Mouse (Mus musculus): ENCODE data around the gene Sulf2.

The Sulf2 gene

DNA sequence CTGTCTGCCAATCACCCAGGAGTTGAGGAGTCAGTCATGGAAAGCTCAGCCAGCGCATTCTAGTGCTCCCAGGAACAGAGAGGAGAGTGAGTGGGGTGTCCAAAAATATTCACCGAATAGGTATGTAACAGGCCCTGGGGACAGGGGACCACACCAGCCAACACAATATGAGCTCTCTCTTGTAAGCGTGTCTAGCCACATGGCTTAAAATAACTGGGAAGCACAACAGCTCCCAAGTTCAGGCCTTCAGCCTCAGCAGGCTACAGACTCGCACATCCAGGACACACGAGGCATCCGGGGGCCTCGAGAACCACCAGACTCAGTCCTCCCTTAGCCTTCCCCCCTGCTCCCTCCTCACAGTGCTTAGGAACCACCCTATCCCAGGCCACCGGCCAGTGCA lies 6.0 kb downstream of the Sulf2 start:
- no peak for DNase-seq (ENCODE audit: low read depth)

- no peak for DNase-seq (ENCODE audit: low read depth)
These were observed 6.7 kb downstream of the Sulf2 start for GRCm38 (mm10) chr2:166148672-166149332.

- DNase-seq (ENCODE audit: low read depth) = no peak
These were observed 7.4 kb downstream of the Sulf2 start for GRCm38 (mm10) chr2:166147930-166148651.

DNA sequence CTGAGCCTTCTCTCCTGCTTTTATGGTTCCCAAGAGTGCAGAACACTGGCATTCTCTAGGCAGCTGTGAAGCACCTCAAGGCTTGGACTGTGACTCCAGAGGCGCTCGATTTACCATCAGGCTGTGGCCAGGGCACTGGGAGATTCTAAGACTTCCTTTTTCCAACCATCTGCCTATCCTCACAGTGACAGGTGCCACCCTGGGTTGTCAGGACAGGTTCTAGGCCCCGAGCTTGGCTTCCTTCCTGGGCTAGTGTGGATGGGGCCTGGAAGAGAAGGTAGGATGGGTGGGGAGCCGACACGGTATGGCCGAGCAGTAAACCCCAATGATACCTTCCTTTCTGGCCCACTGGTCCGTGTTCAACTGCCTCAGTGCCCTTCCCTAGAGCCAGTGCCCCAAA lies 9.0 kb downstream of the Sulf2 start:
- no peak for DNase-seq (ENCODE audit: low read depth)

- no peak for DNase-seq (ENCODE audit: low read depth)
These were observed 10.4 kb downstream of the Sulf2 start for GRCm38 (mm10) chr2:166145031-166145430.

GRCm38 (mm10) chr2:166143871-166144270 lies 11.6 kb downstream of the Sulf2 start:
- DNase-seq (ENCODE audit: low read depth) = peak; percentile 18

DNA sequence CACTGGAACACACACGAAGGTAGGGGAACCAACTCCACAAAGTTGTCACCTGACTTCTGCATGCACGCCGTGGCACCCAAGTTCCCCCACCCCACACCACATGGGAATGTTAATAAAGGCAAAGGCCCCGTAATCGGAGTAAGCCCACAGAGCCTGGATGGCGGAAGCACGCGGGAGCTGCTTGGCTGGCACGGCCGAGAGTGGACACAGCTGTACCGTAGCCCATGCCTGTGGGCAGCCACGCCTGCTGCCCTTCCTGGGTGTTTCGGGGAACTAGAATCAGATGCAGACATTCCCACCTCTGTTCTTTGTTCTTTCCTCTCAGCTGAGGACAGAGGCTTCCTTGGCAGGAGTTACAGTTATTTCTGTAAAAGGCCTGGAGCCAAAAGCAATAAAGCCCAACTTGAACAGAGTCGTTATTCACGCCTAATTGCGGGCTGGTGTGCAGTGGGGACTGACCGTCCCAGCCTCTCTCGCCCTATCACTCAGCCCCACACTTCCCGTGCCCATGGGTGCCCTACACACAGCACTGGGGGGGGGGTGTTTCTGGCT lies 12.8 kb downstream of the Sulf2 start:
- DNase-seq (ENCODE audit: low read depth) = no peak

DNA sequence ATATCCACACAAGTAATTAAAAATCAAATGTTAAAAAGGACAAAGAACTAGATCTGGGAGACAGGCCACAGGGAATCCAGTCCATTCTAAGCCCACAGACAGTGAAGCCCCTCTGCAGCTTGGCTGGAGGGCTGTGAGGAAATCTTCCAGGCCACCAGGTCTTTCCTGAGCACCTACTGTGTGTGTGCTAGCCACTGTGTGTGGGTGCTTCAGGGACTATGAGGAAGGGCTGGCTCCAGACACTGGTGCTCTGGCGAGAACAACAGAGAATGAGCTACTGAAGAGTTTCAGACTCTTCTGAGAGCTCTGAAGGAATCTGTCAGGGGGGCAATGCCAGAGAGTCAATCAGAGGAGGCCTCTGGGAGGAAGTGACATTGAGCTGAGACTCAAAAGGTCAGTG lies 13.6 kb downstream of the Sulf2 start:
- DNase-seq (ENCODE audit: low read depth) = no peak

DNA sequence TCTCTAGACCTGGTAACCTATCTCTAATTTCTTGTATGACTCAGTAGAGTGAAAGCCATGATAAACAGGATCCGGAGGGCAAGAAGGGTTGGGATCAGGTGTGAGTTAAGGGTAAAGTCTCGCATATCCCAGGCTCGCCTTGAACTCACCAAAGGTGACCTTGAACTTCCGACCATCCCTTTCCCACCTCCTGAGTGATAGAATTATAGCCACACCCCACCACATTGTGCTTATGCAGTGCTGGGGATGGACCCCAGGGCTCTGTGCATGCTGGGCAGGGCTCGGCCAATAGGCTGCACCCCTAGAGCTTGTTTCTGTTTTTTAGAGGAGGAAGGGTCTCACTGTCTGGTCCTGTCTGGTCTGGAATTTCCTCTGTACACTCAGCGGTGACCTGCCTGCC lies 14.4 kb downstream of the Sulf2 start:
- no peak for DNase-seq (ENCODE audit: low read depth)

DNA sequence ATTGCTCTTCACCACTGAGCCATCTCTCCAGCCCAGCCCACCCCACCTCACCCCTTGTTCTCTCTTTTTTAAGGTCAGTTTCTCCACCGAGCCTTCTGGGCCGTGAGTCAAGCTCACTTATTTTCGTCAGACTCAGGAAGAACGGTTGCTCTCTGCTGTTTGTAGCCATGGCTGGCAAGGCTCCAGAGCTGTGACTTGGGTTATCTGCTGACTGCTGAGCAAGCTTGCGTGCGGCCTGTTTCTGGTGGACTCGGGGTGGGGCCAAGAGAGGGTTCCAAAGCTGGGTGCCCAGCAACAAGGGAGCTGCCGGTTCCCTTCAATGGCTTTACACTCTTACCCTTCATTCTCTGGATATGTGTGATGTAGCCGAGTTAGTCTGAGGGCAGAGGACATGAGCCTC lies 15.0 kb downstream of the Sulf2 start:
- peak; percentile 62 for DNase-seq (ENCODE audit: low read depth)

DNA sequence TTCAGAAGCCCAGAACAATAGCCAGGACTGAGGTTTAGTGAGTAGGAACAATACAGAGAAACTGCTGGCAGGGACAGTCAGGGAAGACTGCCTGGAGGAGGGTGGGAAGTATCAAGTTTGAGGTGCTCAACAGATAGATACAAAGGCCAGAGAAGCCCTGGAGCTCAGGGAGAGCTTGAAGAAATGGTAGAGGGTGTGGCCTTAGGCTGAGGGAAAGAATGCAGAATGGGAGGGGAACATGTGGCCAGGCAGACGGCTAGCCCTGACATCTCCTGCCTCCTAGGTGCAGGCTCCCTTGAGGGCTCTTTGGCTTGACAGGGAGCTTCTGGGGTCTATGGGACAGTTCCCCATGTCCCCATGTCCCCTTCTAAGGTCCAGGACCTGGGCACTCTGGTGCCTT lies 17.2 kb downstream of the Sulf2 start:
- no peak for DNase-seq (ENCODE audit: low read depth)

GRCm38 (mm10) chr2:166137467-166137866 lies 18.0 kb downstream of the Sulf2 start:
- no peak for DNase-seq (ENCODE audit: low read depth)

GRCm38 (mm10) chr2:166135711-166136485 lies 19.6 kb downstream of the Sulf2 start:
- no peak for DNase-seq (ENCODE audit: low read depth)

GRCm38 (mm10) chr2:166128756-166129155 lies 26.7 kb downstream of the Sulf2 start:
- no peak for DNase-seq (ENCODE audit: low read depth)

DNA sequence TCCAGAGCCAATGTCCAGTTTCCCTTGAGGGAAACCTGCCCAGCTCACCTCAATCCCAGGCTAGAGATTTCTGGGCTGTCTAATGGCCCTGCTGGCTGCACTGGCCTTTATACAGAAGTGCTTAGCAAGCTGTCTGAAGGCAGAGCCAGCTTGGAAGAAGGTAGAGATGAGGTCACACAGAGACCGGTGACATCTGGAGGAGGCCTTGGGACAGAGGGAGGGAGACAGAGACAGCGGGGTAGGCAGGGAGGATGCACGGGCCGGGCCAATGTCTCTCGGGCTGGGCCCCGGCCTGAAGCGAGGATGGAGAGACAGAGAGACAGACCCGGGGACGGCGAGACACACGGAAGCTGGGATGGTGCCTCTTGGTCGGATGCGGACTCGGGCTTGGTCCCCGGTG lies 27.4 kb downstream of the Sulf2 start:
- peak; percentile 10 for DNase-seq (ENCODE audit: low read depth)

DNA sequence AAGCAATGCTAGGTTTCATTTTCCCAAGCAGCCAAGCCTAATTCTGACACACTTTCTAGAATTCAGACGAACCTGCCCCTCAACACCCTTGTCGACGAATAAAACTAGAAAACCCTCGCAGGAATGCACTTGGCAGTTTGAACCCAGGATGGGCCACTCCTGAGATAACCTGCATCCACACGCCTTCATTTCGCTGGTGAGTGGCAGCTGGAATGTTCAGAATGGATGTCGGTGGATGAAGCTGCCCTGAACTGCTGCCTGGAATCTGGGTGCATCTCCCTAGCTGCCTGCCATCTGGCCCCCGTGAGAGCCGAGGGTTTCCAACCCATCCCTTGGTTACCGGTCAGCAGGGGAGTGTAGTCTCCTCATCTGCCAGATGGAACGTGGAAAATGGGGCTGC lies 29.1 kb downstream of the Sulf2 start:
- no peak for DNase-seq (ENCODE audit: low read depth)

DNA sequence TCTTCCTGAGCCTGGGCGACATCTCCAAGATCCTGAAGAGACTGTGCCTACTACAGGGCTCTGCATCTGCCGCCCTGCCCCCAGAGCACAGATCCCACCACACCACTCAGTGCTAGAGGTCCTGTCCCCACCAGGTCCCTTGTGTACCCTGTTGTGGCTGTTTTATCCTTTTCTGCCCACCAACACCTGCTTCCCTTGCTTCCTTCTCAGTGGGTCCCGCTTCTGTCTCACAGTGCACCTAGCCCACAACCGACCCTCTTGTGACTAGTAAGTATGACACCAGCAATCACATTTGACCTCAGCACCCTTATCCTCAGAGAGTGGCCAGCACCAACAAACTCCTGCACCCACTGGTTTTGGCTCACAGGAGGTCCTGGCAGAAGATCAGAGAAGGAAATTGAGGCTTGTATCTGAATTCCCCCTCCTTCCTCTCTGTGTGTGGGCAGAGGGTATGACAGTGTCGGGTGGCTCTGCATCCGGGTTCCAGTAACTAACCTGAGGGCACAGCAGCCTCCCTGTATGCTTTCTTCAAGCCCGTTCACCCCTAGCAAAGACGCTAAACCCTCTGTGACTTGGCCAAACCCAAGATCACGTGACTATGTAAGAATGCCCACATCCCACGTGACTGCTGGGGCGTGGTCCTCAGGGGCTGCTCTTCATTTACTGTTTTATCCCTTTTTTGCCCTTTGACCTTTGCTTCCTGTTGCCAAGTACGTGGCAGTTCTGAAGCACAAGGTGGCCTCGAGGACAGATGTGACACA lies 29.8 kb downstream of the Sulf2 start:
- DNase-seq (ENCODE audit: low read depth) = peak; percentile 51

DNA sequence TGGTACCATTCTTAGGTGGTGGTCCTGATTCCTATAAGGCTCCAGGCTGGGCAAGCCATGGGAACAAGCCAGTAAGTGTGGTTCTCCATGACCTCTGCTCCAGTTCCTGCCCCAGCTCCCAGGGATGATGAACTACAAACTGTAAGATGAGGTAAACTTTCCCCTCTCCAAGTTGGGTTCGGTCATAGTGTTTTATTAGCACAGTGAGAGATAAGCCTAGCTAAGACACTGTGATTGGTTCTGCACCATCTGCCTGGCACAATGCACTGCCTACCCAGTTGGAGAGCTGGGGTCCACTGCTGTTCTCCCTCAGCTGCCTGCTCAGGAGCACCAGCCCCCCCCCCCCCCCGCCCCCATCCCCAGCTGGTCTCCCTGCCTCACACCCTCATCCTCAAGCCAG lies 30.4 kb downstream of the Sulf2 start:
- DNase-seq (ENCODE audit: low read depth) = no peak

DNA sequence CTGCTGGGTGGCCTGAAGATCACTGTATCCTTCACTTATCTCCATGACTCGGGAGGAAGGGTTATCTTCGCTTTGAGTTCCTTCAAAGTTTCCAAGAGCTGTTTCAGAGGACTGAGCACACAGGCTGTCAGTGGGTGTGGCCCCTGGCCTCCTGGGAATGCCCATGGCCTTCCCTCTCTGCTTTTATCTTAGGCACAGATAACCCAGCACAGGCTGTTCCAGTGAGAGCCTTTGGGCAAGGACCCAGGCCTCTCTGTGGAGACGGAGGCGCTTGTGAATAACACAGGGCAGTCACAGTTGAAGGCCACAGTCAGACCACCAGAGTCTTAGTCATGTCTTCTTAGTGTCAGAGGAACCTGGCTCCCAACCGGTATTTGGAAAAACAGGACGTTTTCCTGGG lies 32.7 kb downstream of the Sulf2 start:
- no peak for DNase-seq (ENCODE audit: low read depth)

GRCm38 (mm10) chr2:166121681-166122355 lies 33.6 kb downstream of the Sulf2 start:
- DNase-seq (ENCODE audit: low read depth) = no peak

- DNase-seq (ENCODE audit: low read depth) = no peak
These were observed 35.5 kb downstream of the Sulf2 start for GRCm38 (mm10) chr2:166119992-166120391.

Measured in 416B (cell line).